Mouse (Mus musculus) kidney, embryonic 16.5 days (tissue): ENCODE results near the gene 1700001P01Rik. TPM values are rescaled to one million over a fixed set of nuclear protein-coding genes. Genes with fewer than 3 reads are reported as not detected.
A peak's percentile ranks its signal among the peaks of the same experiment; 100 is the strongest.

Source experiments
- ATAC-seq: fragments of 200-750 bp; cut with Nextera tagmentation; 2 replicates; pipeline ENCODE4 v1.8.0; 2017; ENCODE audit warnings: moderate TSS enrichment; ENCODE audit not compliant: low FRiP score, low TSS enrichment
- H3K27ac ChIP-seq: fragments of 300-500 bp; sonication (generic); 2 replicates; pipeline ENCODE4 v1.5.1; 2014; ENCODE audit warnings: low read length
- H3K27me3 ChIP-seq: fragments of 300-500 bp; sonication (generic); 2 replicates; pipeline ENCODE4 v1.6.1; 2014; ENCODE audit warnings: low read length, control low read depth, mixed read lengths; ENCODE audit not compliant: insufficient read depth
- H3K36me3 ChIP-seq: fragments of 300-500 bp; sonication (generic); 2 replicates; pipeline ENCODE4 v1.6.1; 2014; ENCODE audit warnings: low read length, control low read depth, mixed read lengths; ENCODE audit not compliant: insufficient read depth
- H3K4me1 ChIP-seq: fragments of 300-500 bp; sonication (generic); 2 replicates; pipeline ENCODE4 v1.6.1; 2014; ENCODE audit warnings: low read length, control low read depth, mixed read lengths; ENCODE audit not compliant: insufficient read depth
- H3K4me2 ChIP-seq: fragments of 300-500 bp; sonication (generic); replicated peaks from 2 replicates; pipeline ENCODE4 v1.6.1; 2014; ENCODE audit warnings: low read depth, low read length
- H3K4me3 ChIP-seq: fragments of 300-500 bp; sonication (generic); 2 replicates; pipeline ENCODE4 v1.5.1; 2014; ENCODE audit warnings: mild to moderate bottlenecking, low read length
- H3K9ac ChIP-seq: fragments of 300-500 bp; sonication (generic); replicated peaks from 2 replicates; pipeline ENCODE4 v1.6.1; 2014; ENCODE audit warnings: low read length
- H3K9me3 ChIP-seq: fragments of 300-500 bp; sonication (generic); 2 replicates; pipeline ENCODE4 v1.6.1; 2016; ENCODE audit warnings: low read length, control low read depth
- WGBS: fragments of 180-500 bp; shearing (Covaris S2); extraction: QIAGEN DNeasy Blood & Tissue Kit; methylation state at CpG from one replicate; pipeline ENCODE4 v1.1.7; 2014; 5-methylcytosine and 5-hydroxymethylcytosine counted together
- polyA plus RNA-seq: library from polyadenylated mRNA; unstranded; fragments of >200 nt; fragmentation: Nextera tagmentation; extraction: Ambion mirVana; gene quantifications from 2 replicates; pipeline ENCODE4 v1.2.1, GENCODE M21; 2015

The 1700001P01Rik gene
- polyA plus RNA-seq, 1 experiment from 2014 or later = 0.27 TPM

DNA sequence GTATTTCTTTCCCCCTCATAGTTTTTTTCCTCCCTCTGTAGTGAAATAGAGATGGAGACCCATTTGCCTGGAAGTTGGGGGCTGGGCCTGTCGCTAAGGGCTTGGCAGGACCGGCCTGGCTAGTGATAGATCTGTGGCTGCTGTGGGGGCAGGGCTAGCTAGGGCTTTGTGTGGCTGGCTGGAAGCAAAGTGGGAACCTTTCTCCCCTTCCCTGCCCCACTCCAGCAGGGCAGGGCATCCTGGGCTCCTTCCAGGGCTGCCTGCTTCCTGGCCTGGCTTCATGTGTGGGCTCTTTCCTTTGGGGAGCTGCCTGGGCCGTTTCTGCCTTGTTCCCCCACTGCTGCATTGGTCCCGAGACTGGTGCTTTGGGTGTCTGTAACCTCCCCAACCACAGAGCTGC, 42.9 kb upstream of the 1700001P01Rik start:
- WGBS = 19% methylated on average over 4 of the region's 4 CpGs
- H3K27me3 ChIP-seq = no peaks in the 10 kb centered on the region
- no peak overlapping the region for H3K4me3 ChIP-seq
- peaks cover 34% of the 10 kb centered on the region for H3K36me3 ChIP-seq
- peak overlapping the region; percentile 46 for H3K27ac ChIP-seq
- peaks cover 71% of the 10 kb centered on the region for H3K4me1 ChIP-seq
- H3K9ac ChIP-seq = peak overlapping the region; percentile 56; the same call in 1 of the 2 replicates
- no peak for ATAC-seq
- no peak overlapping the region for H3K4me2 ChIP-seq
- no peaks in the 10 kb centered on the region for H3K9me3 ChIP-seq

DNA sequence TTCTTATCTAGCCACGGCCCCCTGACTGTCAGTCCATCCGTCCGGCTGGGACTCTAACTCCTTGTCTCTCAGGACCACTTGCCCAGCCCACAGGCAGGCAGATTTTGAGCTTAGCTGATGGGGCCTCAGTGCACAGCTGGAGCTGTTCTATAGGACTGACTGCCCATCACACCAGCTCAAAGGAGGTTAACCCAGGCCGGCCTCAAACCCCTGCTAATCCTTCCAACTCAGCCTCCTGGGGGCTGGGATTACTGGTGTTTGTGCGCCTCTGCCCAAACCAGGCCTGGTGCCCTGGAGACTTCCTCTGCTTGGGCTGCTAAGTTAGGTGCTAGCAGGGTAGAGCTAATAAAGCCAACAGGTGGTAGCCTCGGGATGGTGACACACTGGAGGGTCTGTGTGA, 42.3 kb upstream of the 1700001P01Rik start:
- no peak overlapping the region for H3K4me3 ChIP-seq
- H3K36me3 ChIP-seq = peaks cover 34% of the 10 kb centered on the region
- H3K4me1 ChIP-seq = peaks cover 73% of the 10 kb centered on the region
- no peaks in the 10 kb centered on the region for H3K27me3 ChIP-seq
- 71% methylated on average over 6 of the region's 6 CpGs for WGBS
- no peaks in the 10 kb centered on the region for H3K9me3 ChIP-seq
- no peak overlapping the region for H3K4me2 ChIP-seq
- peak overlapping the region; percentile 56; the same call in 1 of the 2 replicates for H3K9ac ChIP-seq
- no peak for ATAC-seq
- H3K27ac ChIP-seq = peak overlapping the region; percentile 46; the same call in 1 of the 2 replicates

DNA sequence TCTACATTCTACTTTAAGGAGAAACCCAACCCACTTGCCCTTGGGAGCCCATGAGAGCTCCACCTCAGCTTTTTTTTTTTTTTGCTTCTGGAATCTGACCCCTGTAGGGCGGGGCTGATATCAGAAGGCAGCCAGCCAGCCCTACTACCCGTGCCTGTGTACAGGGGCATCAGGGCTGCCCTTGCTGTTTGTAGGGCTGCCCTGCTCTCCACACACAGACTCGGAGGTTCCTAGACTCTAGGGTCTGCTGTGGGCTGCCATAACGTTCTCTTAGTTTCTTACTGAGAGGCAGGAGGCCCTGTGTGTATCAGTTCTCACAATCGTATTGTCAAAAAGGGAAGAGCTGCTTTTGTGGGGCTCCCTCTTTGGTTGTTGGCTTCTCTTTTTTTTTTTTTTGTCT, 41.7 kb upstream of the 1700001P01Rik start:
- H3K4me1 ChIP-seq = peaks cover 74% of the 10 kb centered on the region
- no peak overlapping the region for H3K4me2 ChIP-seq
- H3K36me3 ChIP-seq = peaks cover 34% of the 10 kb centered on the region
- ATAC-seq = no peak
- no peak overlapping the region for H3K4me3 ChIP-seq
- no peaks in the 10 kb centered on the region for H3K9me3 ChIP-seq
- peak overlapping the region; percentile 54; the same call in 1 of the 2 replicates for H3K27ac ChIP-seq
- WGBS = 34% methylated on average over 5 of the region's 5 CpGs
- 0 out of 2 replicates have a peak overlapping the region, but pooled peaks have one; percentile 19 for H3K9ac ChIP-seq
- no peaks in the 10 kb centered on the region for H3K27me3 ChIP-seq

DNA sequence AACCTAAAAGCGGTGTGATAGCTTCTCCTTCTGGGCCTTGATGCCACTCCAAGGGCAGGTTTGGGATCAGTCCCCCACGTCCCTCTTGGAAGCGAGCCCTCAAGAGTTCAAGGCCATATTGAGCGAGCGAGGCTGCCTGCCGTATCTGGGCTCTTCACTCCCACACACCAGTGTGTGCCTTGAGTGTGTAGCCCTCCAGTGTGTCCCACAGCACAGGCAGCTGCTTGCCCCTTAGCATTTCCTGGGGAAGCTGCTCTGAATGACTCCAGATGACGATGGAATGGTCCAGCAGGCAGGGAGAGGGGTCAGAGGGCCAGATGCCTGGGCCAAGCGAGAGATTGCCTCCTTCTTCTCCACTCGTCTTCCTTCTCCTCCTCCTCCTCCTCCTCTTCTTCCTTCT, 41.2 kb upstream of the 1700001P01Rik start:
- no peak for ATAC-seq
- Histone ChIP-seq H3K27ac (peak overlapping the region; percentile 54), H3K36me3 (peaks cover 33% of the 10 kb centered on the region), H3K4me3 (no peak overlapping the region), H3K4me2 (no peak overlapping the region), H3K9ac (peak overlapping the region; percentile 47; the same call in 1 of the 2 replicates), H3K4me1 (peaks cover 78% of the 10 kb centered on the region), H3K27me3 (no peaks in the 10 kb centered on the region), H3K9me3 (no peaks in the 10 kb centered on the region)
- 26% methylated on average over 9 of the region's 9 CpGs for WGBS

DNA sequence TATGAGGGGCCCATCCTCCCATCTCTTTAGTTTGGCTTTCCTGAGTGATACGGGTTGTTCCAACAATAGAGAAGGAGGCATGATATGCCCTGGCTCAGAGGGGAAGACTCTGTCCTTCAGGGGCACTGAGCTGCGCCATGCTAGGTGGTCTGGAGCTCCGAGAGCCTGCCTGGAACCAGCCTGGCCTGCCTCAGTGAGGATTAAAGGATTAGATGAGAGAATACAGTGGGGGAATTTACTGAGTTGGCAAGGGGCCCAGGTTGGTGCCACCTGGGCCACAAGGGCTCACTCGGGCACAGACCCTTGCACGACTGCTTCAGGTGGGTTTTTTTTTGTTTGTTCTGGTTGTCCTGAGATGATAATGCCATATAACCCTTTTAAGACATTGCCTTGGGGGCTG, 40.5 kb upstream of the 1700001P01Rik start:
- H3K4me2 ChIP-seq = no peak overlapping the region
- peaks cover 85% of the 10 kb centered on the region for H3K4me1 ChIP-seq
- no peak overlapping the region for H3K9ac ChIP-seq
- no peaks in the 10 kb centered on the region for H3K9me3 ChIP-seq
- no peaks in the 10 kb centered on the region for H3K27me3 ChIP-seq
- H3K4me3 ChIP-seq = no peak overlapping the region
- ATAC-seq = no peak
- 78% methylated on average over 5 of the region's 5 CpGs for WGBS
- H3K27ac ChIP-seq = peak overlapping the region; percentile 54; the same call in 1 of the 2 replicates
- peaks cover 29% of the 10 kb centered on the region for H3K36me3 ChIP-seq

DNA sequence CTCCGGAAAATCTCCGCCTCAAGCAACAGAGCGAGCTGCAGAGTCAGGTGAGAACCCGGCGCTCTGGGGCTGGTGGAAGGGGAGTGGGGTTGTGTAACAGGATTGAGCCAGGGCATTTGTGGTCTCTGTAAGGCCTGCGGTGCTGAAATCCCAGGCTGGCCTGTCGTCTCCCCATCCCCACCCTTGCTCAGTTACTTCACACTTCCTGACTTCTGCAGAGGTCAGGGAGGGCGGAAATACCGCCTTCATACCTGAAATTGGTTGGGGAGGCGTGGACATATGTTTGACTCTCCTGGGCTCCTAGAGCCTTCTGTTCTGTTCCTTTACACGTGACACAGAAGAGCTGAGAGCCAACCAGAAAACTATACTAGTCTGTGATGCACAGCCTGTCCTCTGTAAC, 40.0 kb upstream of the 1700001P01Rik start:
- ATAC-seq = no peak
- Histone ChIP-seq H3K9me3 (no peaks in the 10 kb centered on the region), H3K36me3 (peaks cover 29% of the 10 kb centered on the region), H3K4me2 (no peak overlapping the region), H3K4me3 (no peak overlapping the region), H3K4me1 (peaks cover 89% of the 10 kb centered on the region), H3K27me3 (no peaks in the 10 kb centered on the region), H3K27ac (no peak overlapping the region), H3K9ac (no peak overlapping the region)
- 74% methylated on average over 11 of the region's 11 CpGs for WGBS

DNA sequence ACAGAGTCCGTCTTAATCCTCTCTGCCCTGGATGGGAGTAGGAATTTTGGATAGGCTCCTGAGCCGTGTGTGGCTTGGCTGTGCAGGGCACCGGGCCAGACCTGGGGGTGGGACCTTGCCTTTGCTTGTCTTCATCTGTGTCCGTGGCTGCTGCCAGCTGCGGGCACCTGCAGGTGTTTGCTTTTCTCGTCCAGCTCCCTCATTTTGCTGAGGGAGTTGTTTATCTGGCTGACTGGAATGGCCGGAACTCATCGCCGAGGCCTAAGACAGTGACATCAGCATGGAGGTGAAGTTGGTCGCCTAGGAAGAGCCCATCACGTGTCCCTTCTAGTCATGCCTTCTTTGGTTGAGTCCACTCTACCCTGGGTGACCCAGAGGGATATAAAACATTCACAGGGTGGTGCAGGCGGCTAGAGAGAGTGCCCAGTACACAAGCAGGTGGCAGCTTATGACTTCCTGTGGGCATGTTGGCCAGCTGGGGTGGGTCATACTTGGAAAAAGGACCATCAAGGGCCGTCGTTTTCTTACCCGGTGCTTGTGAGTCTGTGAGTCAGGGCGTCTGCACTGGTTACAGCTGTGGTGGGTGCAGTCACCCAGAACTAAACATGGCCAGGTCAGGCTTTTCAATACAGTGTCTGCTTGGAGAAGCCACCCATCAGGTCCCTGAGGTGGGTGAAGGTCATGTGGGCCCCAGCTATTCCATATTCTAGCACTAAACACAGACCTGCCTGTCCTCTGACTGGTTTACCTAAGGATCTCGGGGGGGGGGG, 38.2 kb upstream of the 1700001P01Rik start:
- Histone ChIP-seq H3K4me1 (peaks cover 99% of the 10 kb centered on the region), H3K27ac (peak overlapping the region; percentile 90), H3K9me3 (no peaks in the 10 kb centered on the region), H3K27me3 (no peaks in the 10 kb centered on the region), H3K36me3 (peaks cover 30% of the 10 kb centered on the region), H3K4me2 (no peak overlapping the region), H3K9ac (no peak overlapping the region), H3K4me3 (no peak overlapping the region)
- 47% methylated on average over 17 of the region's 17 CpGs for WGBS
- ATAC-seq = peak; percentile 43; the same call in 1 of the 2 replicates

DNA sequence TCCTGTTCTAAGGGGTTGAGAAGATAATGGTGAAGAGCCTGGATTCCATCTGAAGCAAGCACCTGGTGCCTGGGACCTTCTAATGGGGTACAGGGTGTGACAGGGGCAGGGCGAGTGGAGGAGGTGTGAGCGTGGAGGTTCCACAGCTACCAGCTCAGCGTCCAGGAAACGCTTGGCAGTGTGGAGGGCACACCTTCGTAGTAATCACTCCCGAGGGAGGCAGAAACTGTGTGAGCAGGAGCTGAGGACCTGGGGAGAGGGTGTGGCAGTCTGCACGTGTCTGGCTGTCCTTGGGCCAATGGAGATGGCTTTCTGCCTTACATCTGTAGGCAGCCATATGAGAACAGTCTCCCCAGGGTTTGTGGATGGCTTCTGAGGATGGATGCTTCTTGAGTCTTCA, 37.4 kb upstream of the 1700001P01Rik start:
- H3K9ac ChIP-seq = no peak overlapping the region
- H3K9me3 ChIP-seq = no peaks in the 10 kb centered on the region
- no peak overlapping the region for H3K4me2 ChIP-seq
- H3K27ac ChIP-seq = peak overlapping the region; percentile 90
- H3K36me3 ChIP-seq = peaks cover 33% of the 10 kb centered on the region
- H3K4me1 ChIP-seq = peaks cover 99% of the 10 kb centered on the region
- no peaks in the 10 kb centered on the region for H3K27me3 ChIP-seq
- no peak overlapping the region for H3K4me3 ChIP-seq
- ATAC-seq = no peak
- WGBS = 46% methylated on average over 7 of the region's 7 CpGs

DNA sequence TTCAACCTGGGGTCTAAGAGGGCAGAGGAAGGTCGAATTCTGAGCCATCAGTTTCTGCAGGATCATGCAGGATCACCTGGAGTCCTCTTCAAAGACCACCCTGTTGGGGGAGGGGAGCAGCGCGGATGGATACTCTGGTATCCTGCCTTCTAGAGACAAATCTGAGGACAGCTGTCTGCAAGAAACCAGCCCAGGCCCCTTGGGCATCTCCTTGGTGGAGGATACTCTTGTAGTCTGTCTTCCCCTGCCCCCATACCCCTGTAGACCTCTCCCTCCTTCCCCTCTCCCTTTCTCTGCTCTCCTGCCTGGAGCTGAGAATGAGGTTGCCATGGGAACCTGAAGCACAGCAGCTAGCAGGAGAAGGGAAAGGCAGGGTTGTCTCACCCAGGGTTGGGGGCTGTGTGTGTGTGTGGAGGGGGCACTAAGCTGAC, 36.8 kb upstream of the 1700001P01Rik start:
- no peak overlapping the region; the same call in 1 of the 2 replicates for H3K9ac ChIP-seq
- no peaks in the 10 kb centered on the region for H3K27me3 ChIP-seq
- peak overlapping the region; percentile 90 for H3K27ac ChIP-seq
- H3K9me3 ChIP-seq = no peaks in the 10 kb centered on the region
- peak overlapping the region; percentile 35 for H3K4me2 ChIP-seq
- no peak for ATAC-seq
- H3K4me1 ChIP-seq = peaks cover 99% of the 10 kb centered on the region
- 53% methylated on average over 3 of the region's 3 CpGs for WGBS
- H3K4me3 ChIP-seq = no peak overlapping the region
- peaks cover 32% of the 10 kb centered on the region for H3K36me3 ChIP-seq
